Mouse (Mus musculus) kidney, adult 18-20 months (tissue): ENCODE measurements around the gene Gcgr.

Source experiments
- DNase-seq: peaks from one replicate; pipeline ENCODE4 v3.0.0; 2021

The Gcgr gene

GRCm38 (mm10) chr11:120530085-120530964, at the start of gene Gcgr:
Gene Gcgr, plus strand, starts transcription at chr11:120530699.
- DNase-seq: no peak

- DNase-seq: no peak
Measured at GRCm38 (mm10) chr11:120483448-120483934, 47.0 kb upstream of the Gcgr start.

GRCm38 (mm10) chr11:120484265-120484981, 46.1 kb upstream of the Gcgr start, which contains the start of gene Mrpl12:
Gene Mrpl12, plus strand, starts transcription at chr11:120484613.
- DNase-seq: peak; percentile 91

GRCm38 (mm10) chr11:120485251-120485650, 45.2 kb upstream of the Gcgr start:
- DNase-seq: peak; percentile 70

GRCm38 (mm10) chr11:120488516-120488915, 42.0 kb upstream of the Gcgr start:
- no peak for DNase-seq

GRCm38 (mm10) chr11:120489054-120489761, 41.3 kb upstream of the Gcgr start:
- peak; percentile 83 for DNase-seq

- no peak for DNase-seq
Measured at GRCm38 (mm10) chr11:120490291-120491046, 40.0 kb upstream of the Gcgr start.

- peak; percentile 95 for DNase-seq
Measured at GRCm38 (mm10) chr11:120491317-120492023, 39.0 kb upstream of the Gcgr start, which contains the start of gene Slc25a10. Gene Slc25a10, plus strand, starts transcription at chr11:120491840.

- peak; percentile 66 for DNase-seq
Measured at GRCm38 (mm10) chr11:120492024-120492877, 38.2 kb upstream of the Gcgr start.

GRCm38 (mm10) chr11:120492878-120493203, 37.7 kb upstream of the Gcgr start:
- DNase-seq: peak; percentile 27

GRCm38 (mm10) chr11:120493351-120493750, 37.1 kb upstream of the Gcgr start:
- peak; percentile 45 for DNase-seq

GRCm38 (mm10) chr11:120493911-120494310, 36.6 kb upstream of the Gcgr start:
- no peak for DNase-seq

- DNase-seq: no peak
Measured at GRCm38 (mm10) chr11:120497436-120497835, 33.1 kb upstream of the Gcgr start.

GRCm38 (mm10) chr11:120498226-120498625, 32.3 kb upstream of the Gcgr start:
- DNase-seq: no peak

GRCm38 (mm10) chr11:120498891-120499290, 31.6 kb upstream of the Gcgr start:
- no peak for DNase-seq

- DNase-seq: no peak
Measured at GRCm38 (mm10) chr11:120499894-120500293, 30.6 kb upstream of the Gcgr start.

GRCm38 (mm10) chr11:120500357-120500756, 30.1 kb upstream of the Gcgr start:
- DNase-seq: peak; percentile 89

GRCm38 (mm10) chr11:120501018-120501417, 29.5 kb upstream of the Gcgr start:
- peak; percentile 43 for DNase-seq

GRCm38 (mm10) chr11:120501701-120502100, 28.8 kb upstream of the Gcgr start:
- no peak for DNase-seq

- no peak for DNase-seq
Measured at GRCm38 (mm10) chr11:120505661-120506060, 24.8 kb upstream of the Gcgr start.

GRCm38 (mm10) chr11:120506899-120507298, 23.6 kb upstream of the Gcgr start:
- DNase-seq: peak; percentile 54
